Mouse (Mus musculus) large intestine, adult 2 months (tissue): ENCODE results near the gene Cyp4f37. TPM values are rescaled to one million over a fixed set of nuclear protein-coding genes. Genes with fewer than 3 reads are reported as not detected.

Experiments
- DNase-seq: peaks from one replicate; pipeline ENCODE4 v3.0.0-alpha.2; 2012; ENCODE audit warnings: low read depth, low spot score
- WGBS: fragments of 180-500 bp; shearing (Covaris S2); methylation state at CpG from one replicate; pipeline ENCODE4 v1.1.7; 2018; 5-methylcytosine and 5-hydroxymethylcytosine counted together
- polyA plus RNA-seq: library from polyadenylated mRNA; depleted of rRNA; stranded (reverse); fragments of >200 nt; gene quantifications from 2 replicates; pipeline ENCODE4 v1.2.3, GENCODE M21; 2012; rRNA removed

Cyp4f37 gene
- polyA plus RNA-seq, 1 experiment: not detected

GRCm38 (mm10) chr17:32676040-32676635, 55.0 kb downstream of the Cyp4f37 start:
- WGBS: 29% methylated on average over 21 of the region's 21 CpGs
- peak; percentile 54 for DNase-seq

GRCm38 (mm10) chr17:32680404-32680803, 59.3 kb downstream of the Cyp4f37 start:
- peak; percentile 50 for DNase-seq
- 4% methylated on average over 2 of the region's 2 CpGs for WGBS

- WGBS: 67% methylated on average over 7 of the region's 7 CpGs
- DNase-seq: no peak
These were observed 64.1 kb downstream of the Cyp4f37 start, which contains the start of gene Cyp4f15 for GRCm38 (mm10) chr17:32685048-32685750. TSS of gene Cyp4f15 (plus strand) at chr17:32685627.

Other genes with a start within 250 kb of the Cyp4f37 start
- gene Wiz, start 231.9 kb upstream of the Cyp4f37 start, polyA plus RNA-seq: 22.9 and 29.5 TPM in 2 replicates
- gene Rasal3, start 217.7 kb upstream of the Cyp4f37 start, polyA plus RNA-seq: 14.4 and 18.3 TPM in 2 replicates
- 5.5 and 6.0 TPM in 2 replicates for gene Pglyrp2, start 197.1 kb upstream of the Cyp4f37 start, polyA plus RNA-seq
- 0.74 and 0.75 TPM in 2 replicates for gene Cyp4f39, start 168.6 kb upstream of the Cyp4f37 start, polyA plus RNA-seq
- 2.7 TPM in 2 replicates for gene Cyp4f17, start 115.3 kb upstream of the Cyp4f37 start, polyA plus RNA-seq
- 61.9 and 154 TPM in 2 replicates for gene Cyp4f16, start 84.8 kb upstream of the Cyp4f37 start, polyA plus RNA-seq
- 138 and 188 TPM in 2 replicates for gene Cyp4f40, start 37.6 kb downstream of the Cyp4f37 start, polyA plus RNA-seq
- 0.31 and 0.45 TPM in 2 replicates for gene Cyp4f15, start 64.3 kb downstream of the Cyp4f37 start, polyA plus RNA-seq
- gene Zfp871, start 167.0 kb downstream of the Cyp4f37 start, polyA plus RNA-seq: 5.3 and 9.4 TPM in 2 replicates
- gene Zfp811, start 188.6 kb downstream of the Cyp4f37 start, polyA plus RNA-seq: 0.07 and 0.15 TPM in 2 replicates
- 2.2 and 5.2 TPM in 2 replicates for gene Zfp799, start 209.0 kb downstream of the Cyp4f37 start, polyA plus RNA-seq